Mouse (Mus musculus) frontal cortex, adult 2 months (tissue): ENCODE measurements around the gene Pitx3. TPM values are rescaled to one million over a fixed set of nuclear protein-coding genes. Genes with fewer than 3 reads are reported as not detected.
"Not testable (repeated sequence)": the region's sequence is repeated elsewhere in the genome, so short reads cannot be mapped to it uniquely, and the experiment has no call there.

Experiments
- DNase-seq, 2 experiments: peaks; one replicate each; pipeline ENCODE4 v3.0.0; 2022; ENCODE audit warnings: low spot score in 1 of 2; ENCODE audit errors: extremely low spot score in 1 of 2
- polyA plus RNA-seq: library from polyadenylated mRNA; depleted of rRNA; stranded (reverse); fragments of >200 nt; gene quantifications from 2 replicates; pipeline ENCODE4 v1.2.3, GENCODE M21; 2012

Pitx3 gene
- polyA plus RNA-seq, 1 experiment = 0.16 TPM

DNA sequence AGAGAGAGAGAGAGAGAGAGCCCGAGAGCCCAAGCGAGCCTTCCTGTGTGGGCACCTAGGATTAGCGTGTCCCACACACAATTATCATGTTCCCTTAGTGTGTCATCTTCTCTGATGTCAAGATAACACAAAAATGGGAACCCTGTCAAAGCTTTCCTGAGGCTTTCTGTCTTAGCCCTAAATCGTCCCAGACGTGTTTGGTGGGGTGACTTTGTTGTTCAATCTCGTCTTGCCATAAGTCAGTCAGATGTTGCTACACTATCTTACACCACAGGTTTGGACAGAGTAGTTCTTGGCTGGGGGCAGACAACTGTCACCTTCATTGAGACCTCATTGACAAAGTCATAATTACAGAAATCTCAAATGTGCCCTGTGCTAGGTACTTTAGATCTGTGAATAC, 15.5 kb downstream of the Pitx3 start:
- DNase-seq = no peak

DNA sequence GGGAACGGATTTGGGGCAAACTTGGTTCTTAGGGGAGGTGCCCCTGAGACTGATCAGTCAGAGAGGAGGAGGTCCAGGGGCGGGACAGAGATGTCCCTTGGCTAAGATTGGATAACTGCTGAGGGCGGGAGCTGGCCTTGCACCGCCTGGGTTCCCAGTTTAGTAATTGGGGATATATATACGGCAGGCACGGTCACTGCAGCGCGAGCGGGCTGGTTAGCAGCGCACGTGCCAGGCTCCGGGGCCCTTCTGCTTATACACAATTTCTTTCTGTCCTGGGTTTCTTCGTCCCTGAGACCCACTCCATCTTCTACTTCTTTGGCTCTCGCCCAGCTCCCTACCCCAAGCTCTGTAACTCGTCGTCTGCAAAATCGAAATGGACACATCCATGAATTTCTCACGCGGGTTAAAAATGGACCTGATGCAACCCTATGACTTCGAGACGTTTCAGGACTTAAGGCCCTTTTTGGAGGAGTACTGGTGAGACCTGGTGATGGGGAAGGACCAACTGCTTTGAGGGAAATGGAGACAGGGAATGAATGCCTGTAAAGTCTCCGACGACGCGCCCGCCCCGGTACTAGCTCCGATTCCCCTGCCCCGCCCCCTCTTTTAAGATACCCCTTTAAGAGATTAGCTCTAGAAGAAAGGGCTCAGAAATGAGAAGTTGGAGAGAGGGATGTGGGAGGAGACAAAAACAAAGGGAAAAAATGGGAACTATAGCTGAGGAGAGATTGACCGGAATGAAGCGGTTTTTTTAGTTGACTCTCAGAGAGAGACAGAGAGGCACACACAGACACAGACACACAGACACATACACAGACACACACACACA, 16.2 kb downstream of the Pitx3 start, which contains the start of gene Elovl3:
Elovl3 (plus strand) TSS at position 204 of the 832 bp plus-strand sequence.
- no peak for DNase-seq

DNA sequence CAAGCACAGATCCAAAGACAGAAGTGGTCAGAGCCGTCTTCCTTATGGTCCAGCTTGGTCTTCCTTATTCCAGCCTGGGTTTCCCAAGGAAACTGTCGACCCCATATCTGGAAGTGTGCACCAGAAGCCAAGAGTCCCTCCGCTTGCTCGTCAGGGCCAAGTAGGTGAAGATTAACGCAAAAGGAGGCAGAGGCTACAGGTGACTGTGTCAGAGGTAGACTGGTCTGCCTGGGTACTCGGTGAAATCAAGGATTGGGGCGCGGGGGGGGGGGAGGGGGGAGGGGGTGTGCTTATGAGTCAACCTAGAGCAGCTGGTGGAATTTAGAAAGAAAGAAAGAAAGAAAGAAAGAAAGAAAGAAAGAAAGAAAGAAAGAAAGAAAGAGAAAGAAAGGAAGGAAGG, 16.8 kb downstream of the Pitx3 start:
- DNase-seq = no peak

DNA sequence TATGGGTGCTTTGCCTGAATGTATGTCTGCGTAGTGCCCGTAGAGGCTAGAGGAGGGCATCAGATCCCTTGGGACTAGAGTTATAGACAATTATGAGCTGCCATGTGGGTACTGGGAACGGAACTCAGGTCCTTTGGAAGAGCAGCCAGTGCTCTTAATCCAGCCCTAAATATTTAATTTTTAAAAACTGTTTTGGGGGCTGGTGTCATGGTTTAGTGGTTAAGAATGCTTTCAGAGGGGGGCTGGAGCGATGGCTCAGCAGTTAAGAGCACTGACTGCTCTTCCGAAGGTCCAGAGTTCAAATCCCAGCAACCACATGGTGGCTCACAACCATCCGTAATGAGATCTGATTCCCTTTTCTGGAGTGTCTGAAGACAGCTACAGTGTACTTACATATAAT, 18.4 kb downstream of the Pitx3 start:
- DNase-seq = not testable (repeated sequence)

DNA sequence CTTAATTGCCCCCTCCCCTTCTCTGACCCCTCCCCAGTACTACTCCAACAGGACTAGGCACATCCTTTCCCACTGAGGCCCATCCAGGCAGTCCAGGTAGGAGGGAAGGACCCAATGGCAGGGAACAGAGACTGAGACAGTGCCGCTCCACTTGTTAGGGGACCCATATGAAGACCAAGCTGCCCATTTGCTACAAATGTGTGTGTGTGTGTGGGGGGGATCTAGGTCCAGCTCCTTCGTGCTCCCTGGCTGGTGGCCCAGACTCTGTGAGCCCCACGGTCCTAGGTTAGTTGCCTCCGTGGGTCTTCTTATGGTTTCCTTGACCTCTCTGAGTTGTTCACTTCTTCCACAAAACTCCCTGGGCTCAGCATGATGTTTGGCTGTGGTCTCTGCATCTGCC, 21.8 kb downstream of the Pitx3 start:
- DNase-seq = no peak

DNA sequence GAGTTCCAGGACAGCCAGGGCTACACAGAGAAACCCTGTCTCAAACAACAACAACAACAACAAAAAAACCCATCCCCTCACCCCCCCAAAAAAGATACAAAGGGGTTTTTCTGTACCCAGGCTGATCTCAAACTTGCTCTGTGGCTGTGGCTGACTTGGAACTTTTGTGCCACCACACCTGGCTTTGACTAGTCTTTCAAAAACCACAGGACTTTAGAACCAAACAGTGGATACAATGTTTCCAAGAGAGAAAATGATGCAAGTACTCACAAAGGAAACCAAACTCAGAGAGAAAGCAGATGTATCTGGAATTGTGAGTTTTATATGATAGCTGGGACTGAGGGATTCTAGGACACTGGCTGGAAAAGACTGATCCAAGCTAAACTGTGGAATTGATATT, 23.5 kb downstream of the Pitx3 start:
- DNase-seq = no peak

DNA sequence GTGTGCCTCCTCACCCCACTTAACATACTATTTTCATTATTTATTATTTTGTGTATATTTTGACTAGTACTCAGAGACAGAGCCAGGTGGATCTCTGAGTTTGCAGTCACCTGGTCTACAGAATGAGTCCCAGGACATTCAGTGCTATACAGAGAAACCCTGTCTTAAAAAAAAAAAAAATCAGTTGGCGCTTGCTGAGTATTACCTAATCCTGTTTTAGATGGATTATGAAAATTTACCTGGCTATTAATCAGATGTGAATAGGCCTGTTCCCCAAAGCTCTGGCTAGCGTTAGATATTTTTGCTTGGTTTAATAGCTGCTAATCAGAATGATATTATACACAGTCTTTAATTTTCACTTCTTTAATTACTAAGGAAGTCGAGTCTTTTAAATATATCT, 24.2 kb downstream of the Pitx3 start:
- no peak for DNase-seq

DNA sequence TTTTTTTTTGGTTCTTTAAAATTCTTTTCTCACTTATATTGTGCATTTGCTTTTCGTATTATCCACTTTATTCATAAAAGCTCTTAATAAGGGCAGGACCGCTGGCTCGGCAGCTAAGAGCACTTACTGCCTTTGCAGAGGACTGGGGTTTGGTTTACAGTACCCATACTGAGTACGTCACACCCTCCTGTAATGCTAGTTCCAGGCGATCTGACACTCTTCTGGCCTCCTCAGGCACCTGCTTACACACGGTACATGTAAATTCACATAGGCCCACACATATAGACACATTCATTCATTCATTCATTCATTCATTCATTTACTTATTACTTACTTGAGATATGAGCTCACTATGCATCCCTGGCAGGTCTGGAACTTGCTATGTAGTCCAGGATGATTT, 27.3 kb downstream of the Pitx3 start:
- no peak for DNase-seq

DNA sequence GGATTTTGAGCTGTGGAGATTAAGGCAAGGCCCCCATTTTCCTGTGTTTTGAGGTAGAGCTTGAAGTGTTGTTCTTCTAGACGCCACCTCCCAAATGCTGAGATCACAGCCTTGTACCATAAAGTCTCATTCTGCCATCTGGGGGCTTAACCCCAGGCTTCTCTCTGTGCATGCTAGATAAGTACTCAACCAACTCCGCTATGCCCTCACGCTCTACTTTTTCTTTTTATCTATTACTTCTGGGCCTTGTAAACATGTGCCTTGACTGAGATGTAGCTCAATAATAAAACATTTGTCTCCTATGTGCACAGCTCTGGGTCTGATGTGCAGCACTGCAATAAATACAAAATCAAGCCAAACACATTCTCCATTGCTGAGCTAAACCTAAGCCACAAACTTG, 28.7 kb downstream of the Pitx3 start:
- DNase-seq = no peak

DNA sequence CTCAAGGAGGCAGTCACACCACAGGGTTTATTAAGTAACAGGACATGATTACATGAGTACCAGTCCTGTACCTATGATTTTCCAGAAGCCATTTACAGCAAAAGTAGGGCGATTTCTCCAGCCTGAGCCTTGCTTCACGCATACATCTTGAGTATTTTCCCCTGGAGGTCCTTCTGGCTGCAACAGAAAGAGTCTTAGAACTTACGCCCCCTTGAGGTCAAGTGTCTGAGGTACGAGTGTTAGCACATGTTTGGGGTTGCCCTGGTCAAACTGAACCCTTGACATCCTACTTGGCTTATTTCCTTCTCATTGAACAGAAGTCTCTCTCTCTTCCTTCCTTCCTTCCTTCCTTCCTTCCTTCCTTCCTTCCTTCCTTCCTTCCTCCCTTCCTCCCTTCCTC, 33.5 kb downstream of the Pitx3 start:
- DNase-seq = no peak

DNA sequence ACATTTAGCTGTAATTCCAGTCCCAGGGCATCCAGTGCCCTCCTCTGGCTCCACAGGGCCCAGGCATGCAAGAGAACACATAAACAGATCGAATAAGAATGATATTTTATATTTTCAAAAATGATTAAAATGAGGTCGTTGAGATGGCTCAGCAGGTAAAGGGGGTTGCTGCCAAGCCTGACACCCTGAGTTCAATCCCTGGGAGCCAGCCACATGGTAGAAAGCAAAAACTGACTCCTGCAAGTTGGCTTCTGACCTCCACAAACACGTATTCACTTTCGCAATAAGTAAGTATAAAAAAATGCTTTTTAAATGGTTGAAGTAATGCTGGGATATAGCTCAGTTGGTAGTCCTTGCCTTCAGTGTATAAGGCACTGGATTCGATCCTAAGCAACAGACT, 37.3 kb downstream of the Pitx3 start:
- no peak for DNase-seq

DNA sequence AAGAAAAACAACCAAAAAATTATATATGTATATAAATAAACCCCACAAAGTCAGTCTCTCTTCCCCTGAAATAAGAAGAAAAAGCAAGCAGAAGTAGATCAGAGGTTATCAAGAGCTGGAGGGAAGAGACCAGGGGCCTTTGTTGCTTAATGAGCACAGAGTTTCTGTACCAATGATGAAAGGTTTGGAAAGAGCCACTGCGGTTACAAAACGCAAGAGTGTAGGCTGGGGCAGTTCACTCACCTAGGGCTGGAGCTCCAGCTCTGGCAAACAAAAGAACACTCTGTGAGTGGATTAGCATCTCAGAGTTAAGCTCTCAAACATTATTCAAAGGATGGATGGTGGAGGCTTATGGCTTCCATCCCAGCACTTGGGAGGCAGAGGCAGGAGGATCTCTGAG, 37.9 kb downstream of the Pitx3 start:
- no peak for DNase-seq

DNA sequence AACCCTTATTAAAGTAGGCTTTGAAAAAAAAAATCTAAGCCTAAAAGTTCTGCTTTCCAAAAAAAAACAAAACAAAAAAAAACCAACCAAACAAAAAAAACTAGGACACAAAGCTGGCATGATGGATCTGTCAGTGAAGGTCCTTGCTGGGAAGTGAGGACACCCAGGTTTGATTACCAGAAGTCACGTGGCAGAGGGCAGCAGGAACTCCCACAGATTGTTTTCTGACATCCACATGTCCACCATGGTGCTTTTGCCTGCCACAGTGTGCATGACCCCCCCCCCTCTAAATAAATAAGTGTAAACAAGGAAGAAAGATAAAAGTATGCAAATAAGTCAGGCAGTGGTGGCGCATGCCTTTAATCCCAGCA, 44.0 kb downstream of the Pitx3 start:
- DNase-seq = no peak

DNA sequence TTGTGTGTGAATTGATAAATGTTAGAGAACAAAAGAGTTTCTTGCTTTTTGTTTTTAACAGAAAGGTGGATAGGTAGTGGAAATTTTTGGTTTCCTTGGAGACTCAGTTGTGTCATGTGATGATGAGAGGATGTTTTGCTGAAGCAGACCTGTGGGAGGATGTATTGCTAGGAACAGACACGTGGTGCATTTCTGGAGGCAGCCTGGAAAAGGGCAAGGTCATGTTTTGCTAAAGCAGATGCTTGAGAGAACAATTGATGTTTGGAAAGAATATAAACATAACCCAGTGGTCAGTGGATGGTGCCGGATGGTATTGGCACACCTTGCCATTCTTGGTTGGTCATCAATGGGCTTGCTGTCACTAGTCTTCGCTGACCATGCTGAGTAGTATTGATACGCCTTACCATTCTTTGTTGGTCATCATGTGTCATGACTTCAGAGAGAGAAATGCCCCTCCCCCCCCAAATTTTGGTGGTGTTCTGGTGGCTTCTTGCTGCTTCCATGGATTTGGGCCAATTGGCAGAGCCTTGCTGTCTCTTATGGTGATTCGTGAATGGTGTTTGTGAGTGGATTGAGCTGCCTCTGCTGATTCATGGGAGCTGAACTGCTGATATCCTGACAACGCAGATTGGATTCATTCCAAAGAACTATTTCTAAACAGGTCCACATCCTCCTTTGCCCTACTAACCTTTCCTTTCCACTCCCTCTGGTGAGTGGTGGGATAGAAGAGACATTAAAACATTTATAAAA, 44.5 kb downstream of the Pitx3 start:
- no peak for DNase-seq

DNA sequence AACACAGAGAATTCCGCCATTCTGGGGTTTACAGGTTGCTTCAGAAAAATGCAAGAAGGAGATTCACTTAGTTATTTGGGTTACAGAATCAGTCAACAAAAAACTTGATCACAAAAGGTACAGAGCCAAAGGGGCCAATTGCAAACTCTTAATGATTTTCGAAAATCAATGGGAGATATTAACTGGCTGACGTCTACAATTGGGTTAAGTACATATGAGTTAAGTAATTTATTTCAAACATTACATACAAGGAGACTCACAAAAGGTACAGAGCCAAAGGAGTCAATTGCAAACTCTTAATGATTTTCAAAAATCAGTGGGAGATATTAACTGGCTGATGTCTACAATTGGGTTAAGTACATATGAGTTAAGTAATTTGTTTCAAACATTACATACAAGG, 48.6 kb downstream of the Pitx3 start:
- DNase-seq = no peak

DNA sequence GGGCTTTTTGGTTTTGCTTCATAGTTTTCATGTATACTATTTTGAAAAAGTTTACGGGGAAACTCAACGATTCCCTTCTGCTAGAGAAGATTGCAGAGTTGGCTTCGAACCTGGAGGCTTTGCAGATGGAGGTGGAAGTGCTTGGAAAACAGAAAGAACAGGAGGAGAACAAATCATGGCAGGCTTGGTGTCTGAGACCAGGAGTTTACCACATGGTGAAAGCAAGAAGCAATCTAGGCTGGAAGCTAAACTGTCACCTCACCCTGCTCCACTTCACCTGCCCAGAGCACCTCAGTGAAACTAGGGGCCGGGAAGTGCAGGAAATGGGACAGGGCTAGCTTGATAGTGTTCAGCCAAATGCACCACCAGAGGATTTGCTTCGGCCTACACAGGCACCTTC, 51.7 kb downstream of the Pitx3 start:
- DNase-seq = no peak

DNA sequence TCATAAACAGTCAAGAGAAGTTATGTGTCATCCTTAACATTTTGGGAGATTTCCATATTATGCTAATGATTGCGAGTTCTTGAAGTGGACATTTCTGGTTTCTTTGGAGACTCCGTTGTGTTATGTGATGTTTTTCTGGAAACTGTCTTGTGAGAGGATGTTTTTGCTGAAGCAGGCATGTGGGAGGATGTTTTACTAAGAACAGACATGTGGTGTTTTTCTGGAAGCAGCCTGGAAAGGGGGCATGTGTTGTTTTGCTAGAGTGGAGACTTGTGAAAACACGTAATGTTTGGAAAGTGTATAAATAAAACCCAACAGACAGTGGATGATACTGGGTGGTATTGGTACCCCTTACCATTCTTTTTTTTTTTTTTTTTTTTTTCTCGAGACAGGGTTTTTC, 52.8 kb downstream of the Pitx3 start:
- DNase-seq = peak; percentile 31 to 69

DNA sequence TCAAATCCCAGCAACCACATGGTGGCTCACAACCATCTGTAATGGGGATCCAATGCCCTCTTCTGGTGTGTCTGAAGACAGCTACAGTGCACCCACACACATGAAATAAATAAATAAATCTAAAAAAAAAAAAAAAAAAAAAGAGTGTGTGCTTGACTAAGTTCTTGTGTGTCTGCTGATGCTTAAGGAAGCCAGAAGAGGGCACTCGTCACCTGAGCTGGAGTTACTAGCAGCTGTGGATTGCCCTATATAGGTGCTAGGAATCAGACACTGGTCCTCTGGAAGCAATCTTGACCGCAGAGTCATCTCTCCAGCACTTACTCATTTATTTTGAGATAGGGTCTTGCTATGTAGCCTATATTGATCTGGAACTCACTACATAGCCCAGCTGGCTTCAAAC, 54.0 kb downstream of the Pitx3 start:
- DNase-seq = no peak

DNA sequence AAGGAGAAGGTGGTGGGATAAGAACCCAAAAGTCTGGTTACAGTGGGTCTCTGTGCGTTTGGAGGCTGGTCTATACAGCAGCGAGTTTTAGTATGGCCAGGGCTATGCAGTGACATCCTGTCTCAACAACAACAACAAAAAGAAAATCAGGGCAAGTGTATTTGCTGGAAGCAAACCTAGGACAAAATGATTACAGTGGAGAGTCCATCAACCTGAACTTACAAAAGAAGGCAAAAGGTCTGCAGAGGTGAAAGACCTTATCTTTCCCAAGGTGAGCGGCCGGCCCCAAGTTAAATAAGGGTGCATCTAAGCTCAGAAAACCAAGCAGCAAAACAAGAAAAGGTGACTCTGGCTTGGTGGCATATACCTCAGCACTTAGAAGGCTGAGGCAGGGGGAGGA, 56.5 kb downstream of the Pitx3 start:
- DNase-seq = no peak

DNA sequence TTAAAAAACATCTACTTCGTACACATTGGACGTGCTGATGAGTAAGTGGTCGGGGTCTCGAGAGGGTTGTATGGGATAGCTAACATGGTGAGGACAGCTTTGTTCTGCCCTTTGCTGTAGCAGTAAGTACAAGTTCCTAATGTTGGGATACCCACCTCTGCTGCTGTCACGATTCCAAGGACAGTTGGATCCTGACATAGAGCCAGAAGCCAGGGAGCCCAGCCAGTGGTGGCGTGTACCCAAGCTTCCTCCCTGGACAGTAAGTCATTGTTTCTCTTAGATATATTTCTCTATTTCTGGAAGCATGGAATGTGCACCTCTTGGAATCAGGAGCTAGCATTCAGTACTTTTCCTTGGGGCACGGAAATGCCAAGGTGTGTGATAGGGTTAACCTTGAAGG, 60.3 kb downstream of the Pitx3 start:
- no peak for DNase-seq

DNA sequence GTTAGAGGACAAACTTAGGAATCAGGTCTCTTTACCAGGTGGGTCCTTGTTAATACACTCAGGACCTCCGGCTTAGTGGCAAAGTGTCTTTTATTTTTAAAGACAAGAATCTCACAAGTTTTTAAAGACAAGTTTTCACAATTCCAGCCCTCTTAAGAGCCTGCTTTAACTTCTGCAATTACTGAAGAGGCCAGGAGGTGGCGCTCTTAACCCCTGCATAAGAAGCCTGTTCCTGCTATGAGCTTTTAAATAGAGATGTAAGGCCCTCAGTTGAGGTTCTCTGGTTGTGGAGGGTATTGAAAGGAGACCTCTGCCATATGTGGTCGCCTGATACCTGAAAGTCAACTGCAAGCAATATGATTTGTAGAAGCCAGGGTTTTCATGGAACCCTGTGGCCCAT, 61.8 kb downstream of the Pitx3 start:
- DNase-seq = peak in 1 of 2 experiments; percentile 83
